Mouse (Mus musculus) T-helper 1 cell (primary cell): ENCODE measurements around the gene Gm49721.
"Not testable (repeated sequence)": the region's sequence is repeated elsewhere in the genome, so short reads cannot be mapped to it uniquely, and the experiment has no call there.

ENCODE experiments used
- in situ Hi-C: fragments of 300-600 bp; cut with MboI, MseI; formaldehyde crosslinking; loops from one replicate; pipeline ENCODE4 v1.15.1; 2025; ENCODE audit warnings: high pct_unique_total_duplicates

The Gm49721 gene

DNA sequence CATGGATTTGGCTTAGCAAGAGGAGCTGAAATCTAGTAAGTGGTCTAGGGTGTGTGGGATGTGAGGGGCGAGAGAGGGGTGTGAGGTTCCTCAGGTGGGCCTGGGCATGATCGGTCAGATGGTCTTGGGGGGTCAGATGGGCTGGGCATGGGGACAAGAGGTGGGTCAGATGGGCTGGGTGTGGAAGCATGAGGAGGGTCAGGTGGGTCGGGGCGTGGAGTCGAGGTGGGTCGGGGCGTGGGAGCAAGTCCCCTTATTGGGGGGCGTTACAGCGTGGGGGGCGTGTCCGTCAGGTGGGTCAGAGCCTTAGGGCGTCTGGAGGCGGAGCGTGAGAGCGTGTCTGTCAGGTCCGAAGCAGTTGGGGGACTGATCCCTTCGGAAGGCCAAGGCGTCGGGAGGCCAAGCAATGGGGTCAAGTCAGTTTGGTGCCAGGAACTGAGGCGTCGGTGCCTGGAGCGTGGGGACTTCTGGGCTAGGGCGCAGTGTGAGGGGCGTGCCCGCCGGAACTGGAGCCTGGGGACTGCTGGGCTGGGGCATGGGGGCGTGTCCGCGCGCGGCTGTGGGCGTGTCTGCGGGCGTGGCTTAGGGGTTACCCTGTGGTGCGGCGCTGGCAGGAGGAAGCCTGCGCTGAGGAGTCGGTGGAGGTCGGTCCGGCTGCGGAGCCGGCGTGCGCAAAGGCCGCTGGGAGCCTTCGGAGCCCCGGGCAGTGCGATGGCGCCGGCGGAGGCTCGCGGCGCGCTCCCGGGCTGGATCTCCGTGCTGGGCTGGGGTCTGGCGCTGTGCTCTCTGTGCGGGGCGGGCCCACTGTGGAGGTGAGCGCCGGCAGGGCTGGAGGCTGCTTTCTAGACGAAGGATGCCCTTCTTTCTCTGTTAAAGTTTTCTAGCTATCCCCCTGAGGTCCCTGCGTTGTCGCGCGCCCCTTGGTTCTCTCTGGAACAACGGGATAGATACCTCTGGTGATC, at the start of gene Gm49721:
Gene Gm49721, plus strand, starts transcription at position 618 of the 962 bp plus-strand sequence.
- in situ Hi-C loops, result not testable (repeated sequence)

DNA sequence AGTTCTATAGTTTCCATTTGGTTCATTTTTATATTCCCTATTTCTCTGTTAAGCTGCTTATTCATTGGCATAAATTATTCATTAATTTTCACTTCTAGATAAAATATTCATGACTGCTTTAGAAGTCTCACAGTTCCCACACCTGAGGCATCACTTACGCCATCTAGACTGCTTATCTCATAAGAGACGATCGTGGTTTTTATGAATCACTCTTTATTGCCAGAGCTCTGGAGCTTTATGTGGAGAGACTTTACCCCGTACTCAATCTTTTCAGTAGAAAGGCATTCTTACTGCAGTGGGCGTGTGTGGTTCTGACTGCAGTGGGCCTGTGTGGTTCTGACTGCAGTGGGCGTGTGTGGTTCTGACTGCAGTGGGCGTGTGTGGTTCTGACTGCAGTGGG, 47.1 kb upstream of the Gm49721 start:
- in situ Hi-C loops, result not testable (repeated sequence)

DNA sequence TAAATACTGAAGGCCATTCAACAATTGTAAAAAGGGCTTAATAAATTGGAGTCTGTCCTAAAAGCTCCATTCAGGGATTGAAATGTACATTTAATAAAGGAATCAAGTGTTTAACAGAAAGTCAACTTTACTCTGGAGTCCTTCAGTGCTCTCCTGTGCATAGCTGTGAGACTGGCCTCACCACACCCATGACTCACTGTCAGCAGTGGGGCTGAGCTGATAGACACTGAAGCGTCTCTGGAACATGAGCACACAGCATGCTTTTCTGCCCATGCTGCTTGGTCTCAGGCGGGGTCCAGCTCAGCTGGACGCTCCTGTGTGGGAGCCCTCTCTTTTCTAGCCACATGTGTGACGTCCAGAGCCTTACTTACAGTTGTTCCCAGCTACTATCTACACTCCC, 36.1 kb upstream of the Gm49721 start:
- in situ Hi-C loops, result loop anchor here (10.0 kb wide), 1 partner anchor 1002 kb away; the partner anchor contains the start of gene Rsph3a

DNA sequence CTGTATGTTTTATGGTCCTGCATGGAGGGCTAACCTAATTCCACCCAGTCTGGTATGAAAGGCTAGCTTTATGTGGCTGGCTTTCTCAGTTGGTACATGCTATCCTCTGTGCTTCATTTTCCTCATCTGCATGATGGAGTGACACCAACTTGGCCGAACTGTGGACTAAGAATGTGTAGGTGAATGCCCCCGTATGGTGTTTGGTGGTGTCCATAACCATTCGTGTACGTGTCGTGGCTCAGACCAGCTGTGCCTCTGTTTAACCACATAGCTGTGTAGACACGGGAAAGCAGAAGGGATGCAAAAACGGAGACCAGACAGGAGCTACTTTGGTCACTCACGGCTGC, 31.1 kb upstream of the Gm49721 start:
- in situ Hi-C loops, result loop anchor here (10.0 kb wide), 1 partner anchor 997 kb away; the partner anchor contains the start of gene Rsph3a

DNA sequence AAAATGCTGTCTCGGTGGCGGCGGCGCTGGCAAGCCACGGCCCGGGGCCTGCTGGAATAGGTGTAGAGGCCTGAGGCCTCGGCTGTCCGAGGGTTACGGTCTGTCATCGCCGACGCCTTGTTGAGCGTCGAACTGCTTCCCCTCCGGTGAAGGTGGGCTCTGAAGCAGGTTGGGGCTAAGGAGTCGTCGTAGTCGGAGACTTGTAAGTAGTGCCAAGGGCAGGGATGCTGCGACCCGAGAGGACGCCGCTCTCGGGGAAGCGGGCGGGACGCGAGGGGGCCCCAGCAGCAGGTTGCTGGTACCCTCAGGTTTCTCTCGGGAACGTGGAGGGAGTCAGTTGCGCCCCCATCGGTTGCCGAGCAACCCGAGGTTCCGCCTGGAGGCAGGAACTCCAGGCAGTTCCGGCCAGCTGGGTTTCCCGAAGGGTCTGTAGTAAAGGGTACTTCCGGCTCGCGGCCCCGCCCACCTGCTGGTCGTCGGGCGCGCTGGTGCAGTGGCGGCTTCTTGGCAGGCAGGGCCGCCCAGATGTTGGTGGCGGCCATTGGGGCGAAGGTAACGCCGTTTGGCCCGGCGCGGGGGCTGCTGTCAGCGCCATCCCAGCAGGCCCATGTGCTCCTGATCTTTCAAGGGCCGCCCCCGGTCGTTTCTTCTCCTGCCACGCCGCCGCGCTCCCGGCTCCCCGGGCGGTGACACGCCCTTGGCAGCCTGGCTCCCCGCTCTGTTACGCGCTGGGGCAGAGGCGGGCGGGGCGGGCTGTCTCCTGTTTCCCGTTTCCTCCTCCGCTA, 30.5 kb upstream of the Gm49721 start, which contains the start of gene Rsph3b:
Gene Rsph3b, minus strand, starts transcription at position 699 of the 785 bp plus-strand sequence.
- in situ Hi-C loops, result loop anchor here (10.0 kb wide), 1 partner anchor 997 kb away; the partner anchor contains the start of gene Rsph3a

DNA sequence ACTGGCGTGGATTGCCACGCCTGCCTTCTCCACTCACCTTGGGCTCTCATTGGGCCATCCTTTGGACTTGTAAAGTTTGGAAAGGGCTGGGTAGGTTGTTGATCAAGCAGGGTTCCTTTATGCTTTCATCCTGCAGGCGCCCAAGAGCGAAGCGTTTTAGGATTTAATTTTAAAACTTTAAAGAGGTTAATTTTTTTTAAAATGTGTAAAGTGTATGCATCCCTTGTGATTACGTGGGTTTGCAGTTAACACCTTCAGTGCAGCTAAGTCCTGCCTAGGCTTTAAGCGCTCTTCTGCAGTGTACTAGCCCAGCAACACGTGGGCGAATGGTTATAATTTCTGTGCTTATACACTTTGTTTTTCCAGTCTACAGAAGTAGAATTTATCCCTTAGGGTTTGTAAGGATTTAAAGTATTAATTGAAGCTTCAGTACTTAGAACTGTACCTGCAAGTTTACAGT, 29.9 kb upstream of the Gm49721 start:
- in situ Hi-C loops, result loop anchor here (10.0 kb wide), 1 partner anchor 996 kb away; the partner anchor contains the start of gene Rsph3a

DNA sequence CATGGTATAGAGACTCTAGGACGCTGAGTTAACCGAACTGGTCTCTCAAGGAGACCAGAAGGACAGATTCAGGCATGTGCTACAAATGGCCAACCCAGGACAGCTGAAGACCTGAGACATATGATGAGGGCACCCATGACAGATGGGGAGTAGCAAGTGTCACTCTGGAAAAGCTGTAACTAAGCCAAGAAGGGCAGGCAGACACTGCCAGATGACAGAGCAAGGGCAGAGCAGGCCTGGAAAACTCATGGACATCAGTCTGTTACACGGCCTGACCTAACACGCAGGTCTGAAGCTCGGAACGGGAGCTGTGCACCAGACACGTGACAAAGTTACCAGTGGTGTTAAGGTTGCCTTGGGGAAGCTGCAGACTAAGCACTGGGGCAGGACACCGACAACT, 19.8 kb upstream of the Gm49721 start:
- in situ Hi-C loops, result not testable (repeated sequence)

DNA sequence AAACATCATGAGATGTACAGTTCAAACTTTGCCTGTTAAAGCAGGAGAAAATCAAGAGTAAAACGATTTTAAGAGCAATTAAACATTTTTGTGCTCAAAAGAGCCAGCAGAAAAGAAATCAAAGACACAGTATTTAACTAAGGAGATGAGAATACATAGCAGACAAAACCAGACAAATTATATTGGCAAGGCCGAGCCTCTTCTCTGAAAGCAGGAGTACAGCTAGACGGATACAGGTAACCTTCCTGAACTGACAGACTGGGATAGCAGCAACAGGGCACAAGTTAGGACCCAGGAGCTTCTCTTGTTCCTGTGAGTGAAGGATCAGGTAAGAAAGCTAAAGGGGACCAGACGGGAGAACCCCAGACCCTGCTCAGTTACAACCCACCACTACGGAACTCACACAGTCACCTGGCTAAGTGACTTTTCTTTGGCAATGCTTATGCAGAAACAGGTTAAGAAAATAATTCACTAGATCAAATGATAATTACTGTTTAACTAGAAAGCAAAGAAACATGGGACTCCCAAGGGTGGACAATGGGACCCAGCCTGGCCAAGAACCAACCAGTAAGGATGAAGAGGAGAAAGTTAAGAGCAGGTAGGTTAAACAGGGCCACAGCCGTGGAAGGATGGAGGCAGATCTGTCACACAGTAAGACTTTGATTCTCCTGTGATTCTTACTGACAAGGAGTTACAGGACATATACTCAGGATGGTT, 19.0 kb upstream of the Gm49721 start:
- in situ Hi-C loops, result loop anchor here (5.0 kb wide), 1 partner anchor 1203 kb away; no protein-coding TSS in a partner anchor

DNA sequence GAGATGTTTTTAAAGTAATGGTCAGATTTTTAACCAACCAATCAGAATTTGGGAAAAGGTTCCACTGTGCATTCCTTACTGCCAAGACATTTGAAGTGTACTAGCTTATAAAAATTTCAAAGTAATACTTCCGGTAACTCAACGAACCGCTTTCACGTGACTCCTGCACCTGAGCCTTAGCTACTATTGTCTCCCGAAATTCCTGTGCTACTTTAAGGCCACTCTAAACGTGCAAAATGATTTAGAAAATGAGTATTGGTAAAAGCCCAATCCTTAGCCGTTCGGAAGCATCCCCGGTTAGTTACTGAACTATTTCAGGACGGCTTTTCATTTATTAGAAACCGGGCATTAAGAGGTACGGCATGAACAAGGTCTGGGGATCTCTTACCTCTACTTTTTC, 18.4 kb upstream of the Gm49721 start:
- in situ Hi-C loops, result loop anchor here (5.0 kb wide), 1 partner anchor 1202 kb away; no protein-coding TSS in a partner anchor

DNA sequence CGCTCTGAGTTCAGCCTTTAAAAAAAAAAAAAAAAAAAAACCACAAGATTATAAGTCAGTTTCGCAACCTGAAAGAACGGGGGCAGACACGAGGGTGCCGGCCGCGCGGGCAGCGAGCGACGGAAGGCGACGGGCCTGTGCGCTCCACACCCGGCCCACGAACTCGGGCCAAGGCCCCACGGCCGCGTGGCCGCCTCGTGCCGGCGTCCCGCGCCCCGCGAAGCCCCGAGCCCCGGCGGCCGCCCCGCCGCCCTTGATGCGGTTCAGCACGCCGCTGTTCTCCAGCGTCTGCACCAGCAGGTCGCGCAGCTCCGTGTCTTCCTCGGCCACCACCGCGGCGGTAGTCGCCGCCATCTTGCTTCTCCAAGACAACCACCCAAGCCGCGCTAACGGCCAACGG, 17.9 kb upstream of the Gm49721 start, which contains the start of gene Tagap1:
Gene Tagap1, minus strand, starts transcription at position 381 of the 400 bp plus-strand sequence.
- in situ Hi-C loops, result loop anchor here (5.0 kb wide), 1 partner anchor 1202 kb away; no protein-coding TSS in a partner anchor

DNA sequence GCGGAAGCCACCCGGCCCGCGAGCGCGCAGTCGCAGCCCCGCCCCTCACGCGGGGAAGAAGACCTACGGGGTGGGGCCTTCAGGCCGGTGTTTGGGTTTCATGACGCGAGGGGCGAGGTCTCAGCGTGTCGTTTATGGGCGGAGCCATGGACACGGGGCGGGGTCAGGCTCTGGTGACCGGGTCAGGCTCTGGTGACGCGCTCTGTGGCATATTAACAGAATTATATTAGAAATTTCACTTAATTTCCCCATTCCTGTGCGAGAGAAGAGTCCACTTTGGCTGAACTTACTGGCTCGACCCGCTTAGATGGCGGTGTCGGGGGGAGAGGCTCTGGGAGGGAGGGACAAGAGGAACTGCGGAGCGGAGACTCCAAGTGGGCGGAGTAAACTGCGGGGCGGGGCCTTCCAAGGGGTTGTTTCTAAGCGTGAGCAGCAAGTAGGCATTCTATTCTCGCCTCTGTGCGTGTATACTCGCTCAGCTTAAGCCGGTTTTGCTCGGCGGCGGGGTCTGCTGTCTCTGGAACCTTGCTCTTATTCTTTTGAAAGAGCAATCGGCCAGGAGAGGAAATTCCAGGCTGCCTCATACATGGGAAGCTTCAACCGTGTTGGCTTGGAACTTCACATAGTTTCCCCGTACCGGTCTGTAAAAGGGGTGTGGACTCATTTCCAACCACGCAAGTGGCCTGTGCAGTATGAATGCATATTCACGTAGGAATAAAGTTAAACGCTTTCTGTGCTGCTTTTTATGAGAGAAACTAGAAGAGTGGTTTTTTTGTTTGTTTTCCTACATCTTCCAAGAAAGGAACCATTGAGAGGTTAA, 17.3 kb upstream of the Gm49721 start:
- in situ Hi-C loops, result loop anchor here (5.0 kb wide), 1 partner anchor 1201 kb away; no protein-coding TSS in a partner anchor

DNA sequence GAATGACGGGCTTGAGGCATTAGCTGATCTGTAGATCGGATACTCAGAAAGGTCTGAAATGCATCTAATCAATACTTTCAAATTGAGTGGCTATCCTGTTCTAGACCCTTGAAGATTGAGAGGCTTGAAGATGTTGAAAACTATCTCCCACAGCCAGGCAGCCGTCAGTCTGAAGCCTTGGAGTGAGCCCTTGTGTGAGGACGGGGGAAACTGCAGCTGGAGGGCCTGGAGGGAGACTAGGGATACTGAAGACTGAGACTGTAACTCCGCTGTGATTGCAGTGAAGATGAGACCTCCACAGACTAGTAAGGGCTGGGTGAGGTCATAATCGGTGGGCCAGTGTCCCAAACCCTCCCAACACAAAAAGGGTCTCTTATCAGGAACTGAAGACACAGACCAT, 16.4 kb upstream of the Gm49721 start:
- in situ Hi-C loops, result loop anchor here (5.0 kb wide), 1 partner anchor 1200 kb away; no protein-coding TSS in a partner anchor

DNA sequence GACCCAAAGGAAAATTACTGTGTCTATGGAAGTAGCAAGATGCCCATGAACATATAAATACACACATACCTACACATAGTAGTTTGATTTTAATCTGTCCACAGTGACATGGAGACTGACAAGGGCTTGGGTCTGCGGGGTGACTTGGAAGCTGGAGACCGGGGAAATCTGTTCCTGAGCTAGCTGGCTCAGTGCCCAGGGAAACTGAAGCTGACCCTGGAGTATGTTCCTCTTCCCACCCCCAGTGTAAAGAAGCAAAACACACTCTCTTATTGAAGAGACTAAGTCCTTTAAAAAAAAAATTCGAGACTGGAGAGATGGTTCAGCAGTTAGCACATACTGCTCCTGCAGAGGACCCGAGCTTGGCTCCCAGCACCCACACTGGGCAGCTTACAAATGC, 15.8 kb upstream of the Gm49721 start:
- in situ Hi-C loops, result loop anchor here (5.0 kb wide), 1 partner anchor 1199 kb away; no protein-coding TSS in a partner anchor

DNA sequence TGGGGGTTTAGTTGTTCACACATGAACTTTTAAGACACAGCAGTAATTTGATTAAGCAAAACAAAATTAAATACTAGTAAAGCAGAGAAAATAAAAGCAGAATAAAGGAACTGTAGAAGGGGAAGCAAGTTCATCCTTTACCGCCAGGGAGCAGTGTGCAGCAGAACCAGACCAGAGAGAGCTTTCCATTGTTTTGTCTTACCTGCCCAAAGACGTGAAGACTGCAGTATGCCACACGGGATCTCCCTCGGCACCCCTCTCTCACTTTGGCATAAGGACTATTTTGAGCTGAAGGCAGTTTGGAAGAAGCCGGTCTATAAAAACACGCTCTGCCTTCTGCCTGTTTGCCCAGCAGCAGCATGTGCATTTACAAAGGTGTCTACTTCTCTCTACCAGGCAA, 13.3 kb upstream of the Gm49721 start:
- in situ Hi-C loops, result not testable (repeated sequence)

DNA sequence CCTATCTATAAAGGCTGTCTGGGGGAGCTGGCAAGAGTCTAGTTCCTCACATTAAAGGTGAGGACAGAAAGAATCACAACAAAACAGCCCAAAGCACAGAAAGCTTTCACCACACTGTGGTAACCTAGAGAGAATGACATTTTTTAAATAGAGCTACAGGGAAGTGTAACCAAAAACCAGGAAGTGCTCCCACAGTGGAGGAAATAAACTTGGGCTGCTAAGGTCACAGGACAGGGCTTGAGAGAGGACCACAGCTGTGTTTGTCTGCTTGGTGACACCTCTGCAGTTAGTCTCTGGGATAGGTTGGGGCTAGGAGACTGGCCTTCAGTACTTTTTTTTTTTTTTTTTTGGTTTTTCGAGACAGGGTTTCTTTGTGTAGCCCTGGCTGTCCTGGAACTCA, 11.0 kb upstream of the Gm49721 start:
- in situ Hi-C loops, result not testable (repeated sequence)

DNA sequence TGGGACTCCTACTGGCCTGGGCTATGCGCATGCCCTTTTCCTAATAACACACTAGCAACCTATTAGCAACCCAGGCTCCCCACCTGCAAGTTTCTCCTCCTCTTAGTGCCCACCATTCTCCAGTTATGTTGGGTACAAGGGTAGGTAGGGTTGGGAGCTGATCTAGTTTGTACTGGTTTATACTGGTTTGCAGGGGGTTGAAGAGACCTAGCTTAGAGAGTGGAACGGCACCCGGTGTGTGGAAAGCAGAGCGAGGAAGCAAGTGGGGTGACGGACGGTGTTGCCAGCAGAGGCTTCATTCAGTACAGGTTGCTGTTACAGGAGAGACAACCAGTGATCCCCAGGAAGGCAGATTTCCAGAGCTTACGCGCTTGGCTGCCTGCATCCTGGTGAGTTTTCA, 8.4 kb upstream of the Gm49721 start, which contains the start of gene Rnaset2b:
Gene Rnaset2b, plus strand, starts transcription at position 301 of the 400 bp plus-strand sequence.
- in situ Hi-C loops, result not testable (repeated sequence)

DNA sequence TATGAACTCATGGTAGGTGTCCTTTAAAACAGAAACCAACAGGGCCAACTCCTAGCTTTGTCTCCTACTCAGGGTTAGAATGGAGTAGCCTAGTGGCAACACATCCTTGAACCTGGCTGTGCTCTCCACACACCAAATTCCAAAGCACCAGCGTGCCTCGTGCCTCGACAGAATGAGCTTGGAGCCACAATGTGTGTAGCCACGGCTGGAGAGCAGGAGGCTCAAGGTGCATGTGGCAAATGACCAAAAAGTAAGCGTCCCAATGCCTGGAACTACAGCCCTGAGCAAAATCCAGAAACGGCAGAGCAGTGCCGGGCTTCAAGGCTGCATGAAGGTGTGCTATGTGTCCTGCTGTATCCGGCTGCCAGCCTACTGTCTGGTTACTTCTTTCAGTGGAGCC, 7.5 kb upstream of the Gm49721 start:
- in situ Hi-C loops, result not testable (repeated sequence)

DNA sequence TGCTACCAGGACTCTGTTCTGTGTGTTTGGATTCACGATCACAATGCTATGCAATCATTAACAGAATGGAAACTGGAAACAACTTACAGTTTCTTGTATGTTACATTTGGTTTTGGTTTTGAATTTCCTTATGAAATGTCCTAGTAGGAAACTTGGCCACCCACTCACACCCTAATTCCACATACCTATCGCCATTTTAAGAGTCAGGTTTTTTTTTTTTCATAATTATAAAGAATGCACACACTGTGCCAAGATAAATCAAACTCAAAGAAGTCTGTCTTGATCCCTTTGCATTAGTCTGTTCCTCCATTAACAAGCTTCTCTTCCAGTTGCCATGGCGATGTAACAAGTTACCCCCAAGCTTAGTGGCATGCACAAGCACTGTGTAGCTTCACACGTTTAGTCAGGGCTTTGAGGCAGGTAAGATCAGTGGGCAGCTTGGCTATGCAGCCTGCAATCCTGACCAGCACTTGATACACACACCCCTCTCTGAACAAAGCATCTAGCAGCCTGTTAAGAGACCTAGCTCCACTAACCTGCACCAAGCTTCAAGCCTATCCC, 5.8 kb upstream of the Gm49721 start:
- in situ Hi-C loops, result not testable (repeated sequence)

DNA sequence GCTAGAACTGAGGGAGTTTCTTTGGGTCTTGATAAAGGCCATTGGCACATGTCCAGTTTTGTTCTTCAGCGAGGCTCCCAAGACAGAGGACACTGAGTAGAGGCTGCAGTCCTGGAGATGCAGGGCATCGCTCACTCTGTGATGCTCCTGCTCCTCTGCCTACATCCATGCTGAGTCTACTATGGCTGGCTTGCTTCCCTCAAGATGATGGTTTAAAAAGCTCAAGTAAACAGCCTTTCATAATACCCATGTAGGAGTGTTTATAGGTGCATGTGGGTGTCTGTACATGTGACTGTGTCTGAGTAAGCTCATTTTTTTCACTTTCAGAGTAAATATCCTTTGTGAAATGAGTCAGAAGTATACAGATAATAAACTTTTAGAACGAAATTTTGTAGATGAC, 3.7 kb upstream of the Gm49721 start:
- in situ Hi-C loops, result not testable (repeated sequence)
